Mouse (Mus musculus) limb, embryonic 13.5 days (tissue): ENCODE data around the gene Ppard. TPM values are rescaled to one million over a fixed set of nuclear protein-coding genes. Genes with fewer than 3 reads are reported as not detected.
A peak's percentile ranks its signal among the peaks of the same experiment; 100 is the strongest.
"Not testable (repeated sequence)": the region's sequence is repeated elsewhere in the genome, so short reads cannot be mapped to it uniquely, and the experiment has no call there.

Experiments
- ATAC-seq: fragments of 200-750 bp; cut with Nextera tagmentation; 2 replicates; pipeline ENCODE4 v1.8.0; 2017; ENCODE audit warnings: low read depth, moderate number of reproducible peaks, moderate TSS enrichment; ENCODE audit not compliant: low FRiP score
- H3K27ac ChIP-seq: fragments of 300-500 bp; sonication (generic); 2 replicates; pipeline ENCODE4 v1.5.1; 2015; ENCODE audit warnings: inconsistent platforms, mild to moderate bottlenecking, moderate library complexity
- H3K27me3 ChIP-seq: fragments of 300-500 bp; sonication (generic); 2 replicates; pipeline ENCODE4 v1.6.1; 2015; ENCODE audit warnings: mild to moderate bottlenecking, inconsistent platforms
- H3K36me3 ChIP-seq: fragments of 300-500 bp; sonication (generic); 2 replicates; pipeline ENCODE4 v1.6.1; 2015; ENCODE audit warnings: inconsistent platforms, mild to moderate bottlenecking, moderate library complexity
- H3K4me1 ChIP-seq: fragments of 300-500 bp; sonication (generic); 2 replicates; pipeline ENCODE4 v1.6.1; 2015; ENCODE audit warnings: inconsistent platforms
- H3K4me2 ChIP-seq: fragments of 300-500 bp; sonication (generic); replicated peaks from 2 replicates; pipeline ENCODE4 v1.6.1; 2015; ENCODE audit warnings: inconsistent platforms, mild to moderate bottlenecking, moderate library complexity
- H3K4me3 ChIP-seq: fragments of 300-500 bp; sonication (generic); 2 replicates; pipeline ENCODE4 v1.5.1; 2015; ENCODE audit warnings: moderate library complexity, mild to moderate bottlenecking, inconsistent platforms
- H3K9ac ChIP-seq: fragments of 300-500 bp; sonication (generic); 2 replicates; pipeline ENCODE4 v1.6.1; 2015; ENCODE audit warnings: mild to moderate bottlenecking, inconsistent platforms
- H3K9me3 ChIP-seq: fragments of 300-500 bp; sonication (generic); 2 replicates; pipeline ENCODE4 v1.6.1; 2016; ENCODE audit warnings: inconsistent platforms
- WGBS: fragments of 180-500 bp; shearing (Covaris S2); methylation state at CpG from one replicate; pipeline ENCODE4 v1.1.7; 2015; 5-methylcytosine and 5-hydroxymethylcytosine counted together
- polyA plus RNA-seq: library from polyadenylated mRNA; unstranded; fragments of >200 nt; fragmentation: Nextera tagmentation; extraction: Ambion mirVana; gene quantifications from 2 replicates; pipeline ENCODE4 v1.2.1, GENCODE M21; 2015

The Ppard gene
- polyA plus RNA-seq, 1 experiment from 2014 or later = 3.0 TPM

- Histone ChIP-seq H3K4me1 (peaks cover 29% of the 10 kb centered on the region), H3K4me3 (peak overlapping the region; percentile 46), H3K4me2 (peak overlapping the region; percentile 75), H3K36me3 (peaks cover 17% of the 10 kb centered on the region), H3K27ac (peak overlapping the region; percentile 87), H3K9me3 (no peaks in the 10 kb centered on the region), H3K9ac (peak overlapping the region; percentile 72), H3K27me3 (no peaks in the 10 kb centered on the region)
- no peak for ATAC-seq
- WGBS = 69% methylated on average over 8 of the region's 8 CpGs
Observed at GRCm38 (mm10) chr17:28208314-28208612, 24.2 kb upstream of the Ppard start.

- no peak overlapping the region for H3K9ac ChIP-seq
Observed at GRCm38 (mm10) chr17:28209457-28210110, 22.9 kb upstream of the Ppard start.

GRCm38 (mm10) chr17:28211921-28212341 lies 20.6 kb upstream of the Ppard start:
- no peak overlapping the region for H3K9ac ChIP-seq
- H3K4me2 ChIP-seq = no peak overlapping the region
- H3K4me3 ChIP-seq = no peak overlapping the region
- no peaks in the 10 kb centered on the region for H3K27me3 ChIP-seq
- WGBS = 65% methylated on average over 6 of the region's 6 CpGs
- no peaks in the 10 kb centered on the region for H3K9me3 ChIP-seq
- no peak for ATAC-seq
- peaks cover 26% of the 10 kb centered on the region for H3K4me1 ChIP-seq
- no peaks in the 10 kb centered on the region for H3K36me3 ChIP-seq
- H3K27ac ChIP-seq = peak overlapping the region; percentile 15; the same call in 1 of the 2 replicates

More at GRCm38 (mm10) chr17:28209457-28210110, 22.9 kb upstream of the Ppard start:
- Histone ChIP-seq H3K27me3 (no peaks in the 10 kb centered on the region), H3K4me1 (peaks cover 29% of the 10 kb centered on the region), H3K4me2 (no peak overlapping the region), H3K9me3 (no peaks in the 10 kb centered on the region), H3K27ac (no peak overlapping the region), H3K4me3 (no peak overlapping the region), H3K36me3 (peaks cover 15% of the 10 kb centered on the region)
- 71% methylated on average over 4 of the region's 4 CpGs for WGBS
- ATAC-seq = no peak

GRCm38 (mm10) chr17:28212391-28212790 lies 20.1 kb upstream of the Ppard start:
- H3K4me3 ChIP-seq = no peak overlapping the region
- peaks cover 24% of the 10 kb centered on the region for H3K4me1 ChIP-seq
- no peaks in the 10 kb centered on the region for H3K9me3 ChIP-seq
- no peak overlapping the region for H3K9ac ChIP-seq
- H3K27me3 ChIP-seq = no peaks in the 10 kb centered on the region
- H3K4me2 ChIP-seq = no peak overlapping the region
- ATAC-seq = no peak
- H3K27ac ChIP-seq = peak overlapping the region; percentile 15; the same call in 1 of the 2 replicates
- 60% methylated on average over 9 of the region's 9 CpGs for WGBS
- no peaks in the 10 kb centered on the region for H3K36me3 ChIP-seq

GRCm38 (mm10) chr17:28213236-28213635 lies 19.3 kb upstream of the Ppard start:
- Histone ChIP-seq H3K27ac (no peak overlapping the region), H3K4me1 (peaks cover 26% of the 10 kb centered on the region), H3K9ac (no peak overlapping the region), H3K27me3 (no peaks in the 10 kb centered on the region), H3K4me2 (no peak overlapping the region), H3K9me3 (no peaks in the 10 kb centered on the region), H3K36me3 (no peaks in the 10 kb centered on the region), H3K4me3 (no peak overlapping the region)
- ATAC-seq = no peak
- WGBS = 33% methylated on average over 4 of the region's 4 CpGs

GRCm38 (mm10) chr17:28216791-28217190 lies 15.7 kb upstream of the Ppard start:
- Histone ChIP-seq H3K27ac (no peak overlapping the region), H3K9me3 (no peaks in the 10 kb centered on the region), H3K4me3 (no peak overlapping the region), H3K9ac (no peak overlapping the region), H3K36me3 (peaks cover 7% of the 10 kb centered on the region; the same call in 1 of the 2 replicates), H3K4me1 (peaks cover 15% of the 10 kb centered on the region), H3K27me3 (no peaks in the 10 kb centered on the region), H3K4me2 (no peak overlapping the region)
- WGBS = 85% methylated on average over 9 of the region's 9 CpGs
- ATAC-seq = no peak

GRCm38 (mm10) chr17:28217721-28218649 lies 14.5 kb upstream of the Ppard start:
- Histone ChIP-seq H3K27ac (peak overlapping the region; percentile 76), H3K9ac (0 out of 2 replicates have a peak overlapping the region, but pooled peaks have one; percentile 36), H3K4me2 (peak overlapping the region; percentile 47), H3K36me3 (peaks cover 7% of the 10 kb centered on the region; the same call in 1 of the 2 replicates), H3K9me3 (no peaks in the 10 kb centered on the region), H3K4me1 (peaks cover 19% of the 10 kb centered on the region), H3K4me3 (no peak overlapping the region), H3K27me3 (no peaks in the 10 kb centered on the region)
- no peak; the same call in 1 of the 2 replicates for ATAC-seq
- 12% methylated on average over 23 of the region's 23 CpGs for WGBS

- not testable (repeated sequence) for H3K27me3 ChIP-seq, H3K4me2 ChIP-seq, ATAC-seq, H3K9me3 ChIP-seq, H3K4me3 ChIP-seq, H3K9ac ChIP-seq, H3K36me3 ChIP-seq, H3K27ac ChIP-seq
- 94% methylated on average over 10 of the region's 10 CpGs for WGBS
- peaks cover 32% of the 10 kb centered on the region for H3K4me1 ChIP-seq
Observed at GRCm38 (mm10) chr17:28222463-28222862, 10.0 kb upstream of the Ppard start.

GRCm38 (mm10) chr17:28223561-28224391 lies 8.7 kb upstream of the Ppard start:
- Histone ChIP-seq H3K9me3 (no peaks in the 10 kb centered on the region), H3K4me3 (peak overlapping the region; percentile 58), H3K4me1 (peaks cover 21% of the 10 kb centered on the region), H3K9ac (peak overlapping the region; percentile 86), H3K36me3 (peaks cover 18% of the 10 kb centered on the region), H3K4me2 (peak overlapping the region; percentile 96), H3K27me3 (no peaks in the 10 kb centered on the region), H3K27ac (peak overlapping the region; percentile 83)
- peak; percentile 88 for ATAC-seq
- WGBS = under 1% methylated on average over 46 of the region's 46 CpGs

GRCm38 (mm10) chr17:28224615-28225014 lies 7.9 kb upstream of the Ppard start:
- Histone ChIP-seq H3K9me3 (no peaks in the 10 kb centered on the region), H3K9ac (no peak overlapping the region), H3K4me1 (peaks cover 21% of the 10 kb centered on the region), H3K4me2 (no peak overlapping the region), H3K36me3 (peaks cover 23% of the 10 kb centered on the region), H3K27ac (no peak overlapping the region), H3K27me3 (no peaks in the 10 kb centered on the region), H3K4me3 (no peak overlapping the region)
- 82% methylated on average over 10 of the region's 10 CpGs for WGBS
- no peak for ATAC-seq

GRCm38 (mm10) chr17:28226014-28226413 lies 6.5 kb upstream of the Ppard start:
- peak overlapping the region; percentile 15; the same call in 1 of the 2 replicates for H3K27ac ChIP-seq
- H3K9ac ChIP-seq = peak overlapping the region; percentile 65
- peaks cover 21% of the 10 kb centered on the region for H3K4me1 ChIP-seq
- peak overlapping the region; percentile 70 for H3K4me2 ChIP-seq
- peak overlapping the region; percentile 37 for H3K4me3 ChIP-seq
- ATAC-seq = peak; percentile 21; the same call in 1 of the 2 replicates
- no peaks in the 10 kb centered on the region for H3K9me3 ChIP-seq
- no peaks in the 10 kb centered on the region for H3K27me3 ChIP-seq
- WGBS = under 1% methylated on average over 21 of the region's 21 CpGs
- H3K36me3 ChIP-seq = peaks cover 17% of the 10 kb centered on the region
